8 mouse cellular contexts compared by ENCODE assay signal in genomic region chr11:11462561-11462890, GRCm38 (mm10). TPM values are rescaled to one million over a fixed set of nuclear protein-coding genes. Genes with fewer than 3 reads are reported as not detected.
DNase-seq lines count a peak whose midpoint lies in the region; ATAC-seq and TF ChIP-seq lines count a peak whose summit lies in the region.

No protein-coding gene starts in this region.

- H3K4me1 ChIP-seq in heart, embryonic 12.5 days (replicated peaks): no peaks in the 10 kb centered on the region
- peaks cover 5% of the 10 kb centered on the region for H3K4me1 ChIP-seq in E14TG2a.4 (replicated peaks; ENCODE audit: low read depth, low read length)
- H3K4me1 ChIP-seq in forebrain, embryonic 13.5 days: no peaks in the 10 kb centered on the region
- H3K4me1 ChIP-seq in liver, embryonic 13.5 days (replicated peaks): peaks cover 11% of the 10 kb centered on the region

- no peaks in the 10 kb centered on the region for H3K36me3 ChIP-seq in heart, embryonic 12.5 days
- no peaks in the 10 kb centered on the region for H3K36me3 ChIP-seq in E14TG2a.4 (ENCODE audit: insufficient read depth, low read length)
- H3K36me3 ChIP-seq in forebrain, embryonic 13.5 days (ENCODE audit: poor library complexity, severe bottlenecking): no peaks in the 10 kb centered on the region
- H3K36me3 ChIP-seq in liver, embryonic 13.5 days: no peaks in the 10 kb centered on the region

- H3K27ac ChIP-seq in heart, embryonic 12.5 days (ENCODE audit: poor library complexity, severe bottlenecking): no peak overlapping the region
- H3K27ac ChIP-seq in forebrain, embryonic 13.5 days: no peak overlapping the region
- 0 out of 2 replicates have a peak overlapping the region, but pooled peaks have one; percentile 76 for H3K27ac ChIP-seq in liver, embryonic 13.5 days

- H3K9ac ChIP-seq in heart, embryonic 12.5 days: peak overlapping the region; percentile 80
- H3K9ac ChIP-seq in forebrain, embryonic 13.5 days: peak overlapping the region; percentile 65; the same call in 1 of the 2 replicates
- peak overlapping the region; percentile 82 for H3K9ac ChIP-seq in liver, embryonic 13.5 days

- no peak for TF ChIP-seq CTCF in E14TG2a.4 (conservative IDR thresholded peaks at IDR 0.05; ENCODE audit: low read length)

- H3K4me3 ChIP-seq in heart, embryonic 12.5 days: peak overlapping the region; percentile 79
- peak overlapping the region; percentile 78 for H3K4me3 ChIP-seq in E14TG2a.4 (replicated peaks; ENCODE audit: low read length)
- peak overlapping the region; percentile 63 for H3K4me3 ChIP-seq in forebrain, embryonic 13.5 days
- peak overlapping the region; percentile 76 for H3K4me3 ChIP-seq in liver, embryonic 13.5 days (replicated peaks)

- no peak for DNase-seq in heart, postnatal 4 days
- no peak for DNase-seq in liver, embryonic 13.5 days
- DNase-seq in left cerebral cortex, postnatal 36 days (ENCODE audit: low spot score in 2 of 2): no peak
- no peak for DNase-seq in cerebellum, adult 9-10 months
- DNase-seq in cerebellum, adult 9-11 months: no peak

- H3K4me2 ChIP-seq in heart, embryonic 12.5 days: peak overlapping the region; percentile 82
- peak overlapping the region; percentile 67 for H3K4me2 ChIP-seq in forebrain, embryonic 13.5 days
- peak overlapping the region; percentile 84 for H3K4me2 ChIP-seq in liver, embryonic 13.5 days

- intact Hi-C loops in left cerebral cortex, postnatal 36 days (cut with DNase I): no loop called here

- H3K9me3 ChIP-seq in heart, embryonic 12.5 days (replicated peaks): no peaks in the 10 kb centered on the region
- no peaks in the 10 kb centered on the region for H3K9me3 ChIP-seq in E14TG2a.4 (ENCODE audit: low read length)
- no peaks in the 10 kb centered on the region for H3K9me3 ChIP-seq in forebrain, embryonic 13.5 days (replicated peaks)
- no peaks in the 10 kb centered on the region for H3K9me3 ChIP-seq in liver, embryonic 13.5 days (replicated peaks)

- H3K27me3 ChIP-seq in heart, embryonic 12.5 days (replicated peaks): no peaks in the 10 kb centered on the region; the same call in 1 of the 2 replicates
- peaks cover 5% of the 10 kb centered on the region; the same call in 1 of the 2 replicates for H3K27me3 ChIP-seq in E14TG2a.4 (ENCODE audit: insufficient read depth, low read length)
- H3K27me3 ChIP-seq in forebrain, embryonic 13.5 days: no peaks in the 10 kb centered on the region; the same call in 1 of the 2 replicates
- H3K27me3 ChIP-seq in liver, embryonic 13.5 days: no peaks in the 10 kb centered on the region

- no peak for ATAC-seq in heart, embryonic 12.5 days (ENCODE audit: insufficient number of reproducible peaks, low FRiP score)
- no peak for ATAC-seq in forebrain, embryonic 13.5 days
- ATAC-seq in liver, embryonic 13.5 days (ENCODE audit: low read depth): no peak

- 83% methylated on average over 5 of the region's 5 CpGs for WGBS in heart, embryonic 12.5 days
- WGBS in forebrain, embryonic 13.5 days: 86% methylated on average over 5 of the region's 5 CpGs
- 63% methylated on average over 5 of the region's 5 CpGs for WGBS in liver, embryonic 13.5 days (ENCODE audit: insufficient replicate concordance)

RNA-seq across cellular contexts. Expression of gene Zpbp, which starts 0.3 kb away (rescaled TPM):
- polyA plus RNA-seq in heart, embryonic 12.5 days (2016; fragmentation: Nextera tagmentation; extraction: Ambion mirVana): 0.66 and 0.85 TPM in 2 replicates
- under 1 TPM; 0.52 to 0.60 TPM for total RNA-seq in heart, postnatal 4 days (2021)
- polyA plus RNA-seq in forebrain, embryonic 13.5 days (2015; fragmentation: Nextera tagmentation; extraction: Ambion mirVana): 0.35 and 0.57 TPM in 2 replicates
- polyA plus RNA-seq in liver, embryonic 13.5 days (2015; fragmentation: Nextera tagmentation; extraction: Ambion mirVana): 0.22 and 0.29 TPM in 2 replicates
- total RNA-seq in left cerebral cortex, postnatal 36 days (2021): 1 to 10 TPM; 1.2 TPM

RNA-seq across cellular contexts. Expression of gene Spata48, which starts 0.6 kb away (rescaled TPM):
- 1.2 and 1.6 TPM in 2 replicates for polyA plus RNA-seq in heart, embryonic 12.5 days (2016; fragmentation: Nextera tagmentation; extraction: Ambion mirVana)
- 1 to 10 TPM; 2.1 TPM for total RNA-seq in heart, postnatal 4 days (2021)
- polyA plus RNA-seq in forebrain, embryonic 13.5 days (2015; fragmentation: Nextera tagmentation; extraction: Ambion mirVana): 1.2 and 1.4 TPM in 2 replicates
- 0.56 and 0.58 TPM in 2 replicates for polyA plus RNA-seq in liver, embryonic 13.5 days (2015; fragmentation: Nextera tagmentation; extraction: Ambion mirVana)
- total RNA-seq in left cerebral cortex, postnatal 36 days (2021): 1 to 10 TPM in 1 of 2 experiments, under 1 TPM in 1; 0.59 to 1.2 TPM
